ENCODE assay signal across 10 mouse cellular contexts in genomic region chr11:102879558-102879957, GRCm38 (mm10). TPM values are rescaled to one million over a fixed set of nuclear protein-coding genes. Genes with fewer than 3 reads are reported as not detected.
DNase-seq lines count a peak whose midpoint lies in the region; ATAC-seq lines count a peak whose summit lies in the region.
"Had no signal": no experiment of that assay in that cellular context is flagged by ENCODE, and none has a peak within 500 bp of the region (broad histone marks: within the 10 kb centered on the region; RNA-seq: fewer than 3 reads in every experiment).

No protein-coding gene starts in this region.

- no peaks in the 10 kb centered on the region; the same call in 1 of the 2 replicates for H3K27me3 ChIP-seq in lung, embryonic 15.5 days
- H3K27me3 ChIP-seq in forebrain, embryonic 11.5 days (ENCODE audit: control insufficient read depth, insufficient read depth, low read length) = no peaks in the 10 kb centered on the region
- H3K27me3 ChIP-seq in limb, embryonic 11.5 days (ENCODE audit: control insufficient read depth, insufficient read depth, low read length) = no peaks in the 10 kb centered on the region
- 0 out of 2 replicates have a peak, but pooled peaks cover 6% of the 10 kb centered on the region for H3K27me3 ChIP-seq in neural tube, embryonic 12.5 days (replicated peaks)

- H3K9me3 ChIP-seq in lung, embryonic 15.5 days = no peaks in the 10 kb centered on the region
- H3K9me3 ChIP-seq in forebrain, embryonic 11.5 days (ENCODE audit: control insufficient read depth, low read length) = no peaks in the 10 kb centered on the region
- no peaks in the 10 kb centered on the region for H3K9me3 ChIP-seq in limb, embryonic 11.5 days (ENCODE audit: control insufficient read depth, low read length)
- H3K9me3 ChIP-seq in neural tube, embryonic 12.5 days = no peaks in the 10 kb centered on the region

- no peak overlapping the region for H3K27ac ChIP-seq in lung, embryonic 15.5 days
- no peak overlapping the region for H3K27ac ChIP-seq in forebrain, embryonic 11.5 days (ENCODE audit: low read depth, low read length)
- no peak overlapping the region for H3K27ac ChIP-seq in limb, embryonic 11.5 days (replicated peaks; ENCODE audit: low read depth, low read length)
- no peak overlapping the region for H3K27ac ChIP-seq in neural tube, embryonic 12.5 days

- H3K4me3 ChIP-seq in lung, embryonic 15.5 days = peak overlapping the region; percentile 65; the same call in 1 of the 2 replicates
- H3K4me3 ChIP-seq in forebrain, embryonic 11.5 days (ENCODE audit: low read depth, low read length) = peak overlapping the region; percentile 80
- H3K4me3 ChIP-seq in limb, embryonic 11.5 days (ENCODE audit: low read depth, low read length) = no peak overlapping the region
- H3K4me3 ChIP-seq in neural tube, embryonic 12.5 days = no peak overlapping the region

- 72% methylated on average over 2 of the region's 2 CpGs for WGBS in lung, embryonic 15.5 days
- WGBS in forebrain, embryonic 11.5 days = 71% methylated on average over 2 of the region's 2 CpGs
- WGBS in limb, embryonic 11.5 days = 87% methylated on average over 2 of the region's 2 CpGs
- WGBS in neural tube, embryonic 12.5 days = 68% methylated on average over 2 of the region's 2 CpGs

- no peak for ATAC-seq in lung, embryonic 15.5 days (ENCODE audit: borderline replicate concordance, extremely low read depth, low FRiP score, low TSS enrichment)
- ATAC-seq in forebrain, embryonic 11.5 days (replicated peaks; ENCODE audit: low FRiP score) = no peak
- ATAC-seq in limb, embryonic 11.5 days (ENCODE audit: insufficient number of reproducible peaks, low FRiP score, low TSS enrichment, low read depth) = no peak
- ATAC-seq in neural tube, embryonic 12.5 days (ENCODE audit: low FRiP score, low read depth) = no peak

- peaks cover 31% of the 10 kb centered on the region for H3K36me3 ChIP-seq in lung, embryonic 15.5 days
- H3K36me3 ChIP-seq in forebrain, embryonic 11.5 days (ENCODE audit: control insufficient read depth, insufficient read depth, low read length) = peaks cover 2% of the 10 kb centered on the region
- H3K36me3 ChIP-seq in limb, embryonic 11.5 days (ENCODE audit: control insufficient read depth, insufficient read depth, low read length) = peaks cover 8% of the 10 kb centered on the region; the same call in 1 of the 2 replicates
- peaks cover 28% of the 10 kb centered on the region for H3K36me3 ChIP-seq in neural tube, embryonic 12.5 days

- H3K4me2 ChIP-seq in lung, embryonic 15.5 days = peak overlapping the region; percentile 69; the same call in 1 of the 2 replicates
- H3K4me2 ChIP-seq in forebrain, embryonic 11.5 days (ENCODE audit: low read depth, low read length, severe bottlenecking) = peak overlapping the region; percentile 88
- H3K4me2 ChIP-seq in limb, embryonic 11.5 days (ENCODE audit: low read depth, severe bottlenecking) = 0 out of 2 replicates have a peak overlapping the region, but pooled peaks have one; percentile 68
- H3K4me2 ChIP-seq in neural tube, embryonic 12.5 days (replicated peaks) = peak overlapping the region; percentile 66

- H3K9ac ChIP-seq in lung, embryonic 15.5 days = no peak overlapping the region
- no peak overlapping the region; the same call in 1 of the 2 replicates for H3K9ac ChIP-seq in forebrain, embryonic 11.5 days (ENCODE audit: low read length)
- no peak overlapping the region for H3K9ac ChIP-seq in limb, embryonic 11.5 days (ENCODE audit: low read length)
- peak overlapping the region; percentile 72; the same call in 1 of the 2 replicates for H3K9ac ChIP-seq in neural tube, embryonic 12.5 days

- DNase-seq in lung, postnatal 10 days = no peak
- no peak for DNase-seq in forebrain, embryonic 11.5 days (ENCODE audit: low spot score)
- DNase-seq in limb, embryonic 11.5 days (ENCODE audit: low spot score) = no peak
- DNase-seq in gastrocnemius, postnatal 4 days (ENCODE audit: low spot score in 2 of 2) = no peak
- DNase-seq in urinary bladder, postnatal 14 days (ENCODE audit: low spot score) = no peak
- DNase-seq in MN1 (ENCODE audit: low spot score) = no peak
- DNase-seq: heart, postnatal 10 days had no signal

- peaks cover 18% of the 10 kb centered on the region for H3K4me1 ChIP-seq in lung, embryonic 15.5 days
- H3K4me1 ChIP-seq in forebrain, embryonic 11.5 days (replicated peaks; ENCODE audit: control insufficient read depth, insufficient read depth, low read length) = peaks cover 12% of the 10 kb centered on the region
- peaks cover 5% of the 10 kb centered on the region; the same call in 1 of the 2 replicates for H3K4me1 ChIP-seq in limb, embryonic 11.5 days (ENCODE audit: control insufficient read depth, insufficient read depth, low read length)
- H3K4me1 ChIP-seq in neural tube, embryonic 12.5 days = peaks cover 18% of the 10 kb centered on the region

RNA-seq across cellular contexts. Expression of gene Eftud2, which starts 1.2 kb away (rescaled TPM):
- polyA plus RNA-seq in lung, embryonic 15.5 days (2015; fragmentation: Nextera tagmentation; extraction: Ambion mirVana) = 207 and 208 TPM in 2 replicates
- 317 and 330 TPM in 2 replicates for polyA plus RNA-seq in forebrain, embryonic 11.5 days (2014; fragmentation: Nextera tagmentation; extraction: Ambion mirVana)
- 276 and 303 TPM in 2 replicates for polyA plus RNA-seq in limb, embryonic 11.5 days (2014; fragmentation: Nextera tagmentation; extraction: Ambion mirVana)
- polyA plus RNA-seq in neural tube, embryonic 12.5 days (2016; fragmentation: Nextera tagmentation; extraction: Ambion mirVana) = 204 and 218 TPM in 2 replicates
- total RNA-seq in gastrocnemius, postnatal 4 days (2021) = 10 to 100 TPM; 66.4 to 69.7 TPM

RNA-seq across cellular contexts. Expression of gene Ccdc103, which starts 1.4 kb away (rescaled TPM):
- polyA plus RNA-seq in lung, embryonic 15.5 days (2015; fragmentation: Nextera tagmentation; extraction: Ambion mirVana) = 2.7 and 3.2 TPM in 2 replicates
- polyA plus RNA-seq in forebrain, embryonic 11.5 days (2014; fragmentation: Nextera tagmentation; extraction: Ambion mirVana) = 2.3 and 3.5 TPM in 2 replicates
- 0.99 and 1.4 TPM in 2 replicates for polyA plus RNA-seq in limb, embryonic 11.5 days (2014; fragmentation: Nextera tagmentation; extraction: Ambion mirVana)
- polyA plus RNA-seq in neural tube, embryonic 12.5 days (2016; fragmentation: Nextera tagmentation; extraction: Ambion mirVana) = 1.5 and 1.8 TPM in 2 replicates
- total RNA-seq in gastrocnemius, postnatal 4 days (2021) = not detected

RNA-seq across cellular contexts. Expression of gene Fam187a, which starts 5.4 kb away (rescaled TPM):
- not detected in 2 replicates for polyA plus RNA-seq in lung, embryonic 15.5 days (2015; fragmentation: Nextera tagmentation; extraction: Ambion mirVana)
- not detected in 2 replicates for polyA plus RNA-seq in forebrain, embryonic 11.5 days (2014; fragmentation: Nextera tagmentation; extraction: Ambion mirVana)
- 0.11 TPM in 1 of 2 replicates, not detected in the other for polyA plus RNA-seq in limb, embryonic 11.5 days (2014; fragmentation: Nextera tagmentation; extraction: Ambion mirVana)
- polyA plus RNA-seq in neural tube, embryonic 12.5 days (2016; fragmentation: Nextera tagmentation; extraction: Ambion mirVana) = not detected in 2 replicates
- total RNA-seq in gastrocnemius, postnatal 4 days (2021) = not detected
- total RNA-seq: heart, postnatal 10 days; liver, adult 2 months had no signal
- polyA plus RNA-seq: liver, adult 2 months had no signal

RNA-seq across cellular contexts. Expression of gene Gfap, which starts 21.2 kb away (rescaled TPM):
- 0.25 and 0.37 TPM in 2 replicates for polyA plus RNA-seq in lung, embryonic 15.5 days (2015; fragmentation: Nextera tagmentation; extraction: Ambion mirVana)
- 0.09 TPM in 1 of 2 replicates, not detected in the other for polyA plus RNA-seq in forebrain, embryonic 11.5 days (2014; fragmentation: Nextera tagmentation; extraction: Ambion mirVana)
- polyA plus RNA-seq in limb, embryonic 11.5 days (2014; fragmentation: Nextera tagmentation; extraction: Ambion mirVana) = 0.16 and 0.18 TPM in 2 replicates
- polyA plus RNA-seq in neural tube, embryonic 12.5 days (2016; fragmentation: Nextera tagmentation; extraction: Ambion mirVana) = 0.08 and 0.11 TPM in 2 replicates
- total RNA-seq in gastrocnemius, postnatal 4 days (2021) = under 1 TPM in 1 of 2 experiments, not detected in 1; 0.26 TPM

RNA-seq across cellular contexts. Expression of gene Higd1b, which starts 43.9 kb away (rescaled TPM):
- polyA plus RNA-seq in lung, embryonic 15.5 days (2015; fragmentation: Nextera tagmentation; extraction: Ambion mirVana) = 24.1 and 30.0 TPM in 2 replicates
- not detected in 2 replicates for polyA plus RNA-seq in forebrain, embryonic 11.5 days (2014; fragmentation: Nextera tagmentation; extraction: Ambion mirVana)
- polyA plus RNA-seq in limb, embryonic 11.5 days (2014; fragmentation: Nextera tagmentation; extraction: Ambion mirVana) = 0.23 TPM in 1 of 2 replicates, not detected in the other
- polyA plus RNA-seq in neural tube, embryonic 12.5 days (2016; fragmentation: Nextera tagmentation; extraction: Ambion mirVana) = not detected in 2 replicates
- total RNA-seq in gastrocnemius, postnatal 4 days (2021) = 1 to 10 TPM; 3.3 to 4.9 TPM
- total RNA-seq: liver, adult 2 months had no signal
- polyA plus RNA-seq: liver, adult 2 months had no signal

Comparison
In these comparisons a context has a peak if more than half of its experiments do, and no peak if none do; other contexts are left out.
1. H3K4me3 ChIP-seq: peak in lung, embryonic 15.5 days (single experiment) and forebrain, embryonic 11.5 days (single experiment); none in limb, embryonic 11.5 days (single experiment) and neural tube, embryonic 12.5 days (single experiment).
2. Peak in every context shown above with its lines, with median percentiles within 50 percentile points of each other: H3K4me2 ChIP-seq.